23 mouse cellular contexts compared by ENCODE assay signal in the genomic region with DNA sequence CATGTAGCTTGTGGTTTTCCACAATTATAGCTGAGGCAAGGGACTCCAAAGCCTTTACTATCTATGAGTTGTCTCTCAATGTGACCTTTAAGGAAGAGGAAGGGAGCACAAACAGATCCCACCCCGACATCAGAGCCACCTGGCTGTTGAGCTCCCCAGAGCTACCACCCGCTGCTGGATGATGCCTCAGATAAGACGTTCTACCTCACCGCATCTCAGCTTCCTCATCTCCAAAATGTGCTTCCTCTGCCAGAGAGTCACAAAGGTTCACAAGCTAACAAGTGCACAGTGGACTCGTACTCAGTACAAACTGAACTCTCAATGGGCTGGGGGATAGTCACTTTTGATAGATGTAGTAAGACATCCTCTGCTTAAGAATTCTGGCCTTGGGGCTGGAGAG.
DNase-seq lines count a peak whose midpoint lies in the region; ATAC-seq and TF ChIP-seq lines count a peak whose summit lies in the region.
"Had no signal": no experiment of that assay in that cellular context is flagged by ENCODE, and none has a peak within 500 bp of the region (broad histone marks: within the 10 kb centered on the region; RNA-seq: fewer than 3 reads in every experiment).

No protein-coding gene starts in this region.

- no peak overlapping the region for H3K27ac ChIP-seq in thymus, adult 2 months (ENCODE audit: control insufficient read depth, insufficient read depth, low read length)
- H3K27ac ChIP-seq in hindbrain, embryonic 16.5 days (ENCODE audit: low read depth, low read length) = no peak overlapping the region
- H3K27ac ChIP-seq: embryonic facial prominence, embryonic 15.5 days; forebrain, embryonic 15.5 days; kidney, embryonic 15.5 days; limb, embryonic 13.5 days; liver, embryonic 12.5 days had no signal

- TF ChIP-seq CTCF in thymus, adult 2 months (IDR thresholded peaks at IDR 0.05; ENCODE audit: borderline replicate concordance, control insufficient read depth, extremely low read depth, insufficient read depth, low read length, poor library complexity) = no peak

- H3K27me3 ChIP-seq in thymus, adult 2 months (ENCODE audit: control insufficient read depth, insufficient read depth, low read length) = no peaks in the 10 kb centered on the region
- no peaks in the 10 kb centered on the region for H3K27me3 ChIP-seq in splenic B cell, adult 2 months (ENCODE audit: control insufficient read depth, insufficient read depth, low read length, poor library complexity, severe bottlenecking)
- H3K27me3 ChIP-seq in hindbrain, embryonic 16.5 days (replicated peaks; ENCODE audit: control insufficient read depth, insufficient read depth, low read length) = no peaks in the 10 kb centered on the region
- H3K27me3 ChIP-seq: embryonic facial prominence, embryonic 15.5 days; forebrain, embryonic 15.5 days; limb, embryonic 13.5 days; liver, embryonic 12.5 days; megakaryocyte, embryonic 14.5 days had no signal

- ATAC-seq in CD4-positive, CD25-positive, alpha-beta regulatory T cell, adult 4 months = no peak
- ATAC-seq in hindbrain, embryonic 16.5 days = no peak
- ATAC-seq: forebrain, embryonic 15.5 days; intestine, postnatal 0 days; liver, embryonic 12.5 days had no signal

- no peaks in the 10 kb centered on the region for H3K9me3 ChIP-seq in hindbrain, embryonic 16.5 days (ENCODE audit: control insufficient read depth, low read length)
- H3K9me3 ChIP-seq: embryonic facial prominence, embryonic 15.5 days; forebrain, embryonic 15.5 days; G1E; kidney, embryonic 15.5 days; limb, embryonic 13.5 days; liver, embryonic 12.5 days; megakaryocyte, embryonic 14.5 days had no signal

- TF ChIP-seq POLR2A in thymus, adult 2 months (IDR thresholded peaks at IDR 0.05; ENCODE audit: control insufficient read depth, extremely low read depth, insufficient read depth, low read length, poor library complexity) = no peak

- H3K4me3 ChIP-seq in thymus, adult 2 months (ENCODE audit: control insufficient read depth, insufficient read depth, low read length) = no peak overlapping the region
- no peak overlapping the region for H3K4me3 ChIP-seq in hindbrain, embryonic 16.5 days (ENCODE audit: low read length)
- H3K4me3 ChIP-seq: embryonic facial prominence, embryonic 15.5 days; forebrain, embryonic 15.5 days; kidney, embryonic 15.5 days; limb, embryonic 13.5 days; liver, embryonic 12.5 days; megakaryocyte, embryonic 14.5 days had no signal

- peaks cover 6% of the 10 kb centered on the region for H3K4me1 ChIP-seq in thymus, adult 2 months (replicated peaks; ENCODE audit: control insufficient read depth, insufficient read depth, low read length)
- H3K4me1 ChIP-seq in hindbrain, embryonic 16.5 days (ENCODE audit: control insufficient read depth, insufficient read depth, low read depth, low read length) = no peaks in the 10 kb centered on the region
- H3K4me1 ChIP-seq: embryonic facial prominence, embryonic 15.5 days; forebrain, embryonic 15.5 days; kidney, embryonic 15.5 days; liver, embryonic 12.5 days had no signal

- H3K4me2 ChIP-seq in hindbrain, embryonic 16.5 days (ENCODE audit: low read length) = no peak overlapping the region
- H3K4me2 ChIP-seq: embryonic facial prominence, embryonic 15.5 days; forebrain, embryonic 15.5 days; kidney, embryonic 15.5 days; limb, embryonic 13.5 days; liver, embryonic 12.5 days had no signal

- no peak overlapping the region for H3K9ac ChIP-seq in hindbrain, embryonic 16.5 days (ENCODE audit: low read depth, low read length)
- H3K9ac ChIP-seq: embryonic facial prominence, embryonic 15.5 days; forebrain, embryonic 15.5 days; kidney, embryonic 15.5 days; limb, embryonic 13.5 days; liver, embryonic 12.5 days had no signal

- peak; percentile 13 for DNase-seq in CD4-positive, CD25-positive, alpha-beta regulatory T cell, adult 2 months (ENCODE audit: low read depth, low spot score)
- peak; percentile 44 for DNase-seq in thymus, postnatal 0 days (ENCODE audit: low spot score)
- no peak for DNase-seq in thymus, adult 2 months
- peak; percentile 48 for DNase-seq in splenic B cell, adult 2 months (ENCODE audit: low read depth, low spot score)
- DNase-seq in urinary bladder, postnatal 14 days (ENCODE audit: low spot score) = no peak
- DNase-seq: cerebellum, adult 8-10 months; heart, postnatal 10 days; kidney, postnatal 4 days; layer of hippocampus, adult 9-11 months; lung, adult 18-20 months; lung, postnatal 10 days; midbrain, embryonic 14.5 days; retina, postnatal 1 day had no signal

- no peaks in the 10 kb centered on the region for H3K36me3 ChIP-seq in thymus, adult 2 months (ENCODE audit: control insufficient read depth, insufficient read depth, low read length)
- no peaks in the 10 kb centered on the region for H3K36me3 ChIP-seq in splenic B cell, adult 2 months (ENCODE audit: control insufficient read depth, insufficient read depth, low read length, poor library complexity, severe bottlenecking)
- no peaks in the 10 kb centered on the region for H3K36me3 ChIP-seq in hindbrain, embryonic 16.5 days (ENCODE audit: control insufficient read depth, insufficient read depth, low read length)
- H3K36me3 ChIP-seq: embryonic facial prominence, embryonic 15.5 days; forebrain, embryonic 15.5 days; G1E; kidney, embryonic 15.5 days; limb, embryonic 13.5 days; liver, embryonic 12.5 days had no signal

- WGBS in thymus, adult 2 months = 1% methylated on average over 5 of the region's 5 CpGs
- 89% methylated on average over 5 of the region's 5 CpGs for WGBS in hindbrain, embryonic 16.5 days

Comparison
In these comparisons a context has a peak if more than half of its experiments do, and no peak if none do; other contexts are left out.
1. DNase-seq: peak in CD4-positive, CD25-positive, alpha-beta regulatory T cell, adult 2 months (single experiment), thymus, postnatal 0 days (single experiment) and splenic B cell, adult 2 months (single experiment); none in thymus, adult 2 months (single experiment) and urinary bladder, postnatal 14 days (single experiment).